Mouse (Mus musculus) thymus, adult 2 months (tissue): ENCODE results near the gene Pdgfd. TPM values are rescaled to one million over a fixed set of nuclear protein-coding genes. Genes with fewer than 3 reads are reported as not detected.

Experiments
- DNase-seq: peaks from one replicate; pipeline ENCODE4 v3.0.0; 2021
- H3K27ac ChIP-seq: fragments of 200-500 bp; 2 replicates; pipeline ENCODE4 v1.5.1; 2012; ENCODE audit warnings: low read length, control low read depth; ENCODE audit not compliant: control insufficient read depth, insufficient read depth
- H3K27me3 ChIP-seq: fragments of 200-500 bp; 2 replicates; pipeline ENCODE4 v1.6.1; 2012; ENCODE audit warnings: mild to moderate bottlenecking, low read length, moderate library complexity, mixed read lengths; ENCODE audit not compliant: control insufficient read depth, insufficient read depth
- H3K36me3 ChIP-seq: fragments of 200-500 bp; 2 replicates; pipeline ENCODE4 v1.6.1; 2012; ENCODE audit warnings: mild to moderate bottlenecking, low read length, moderate library complexity; ENCODE audit not compliant: control insufficient read depth, insufficient read depth
- H3K4me1 ChIP-seq: fragments of 200-500 bp; replicated peaks from 2 replicates; pipeline ENCODE4 v1.6.1; 2012; ENCODE audit warnings: low read length; ENCODE audit not compliant: control insufficient read depth, insufficient read depth
- H3K4me3 ChIP-seq: fragments of 200-500 bp; 2 replicates; pipeline ENCODE4 v1.5.1; 2012; ENCODE audit warnings: mild to moderate bottlenecking, low read length, control low read depth, moderate library complexity; ENCODE audit not compliant: control insufficient read depth, insufficient read depth
- CTCF ChIP-seq: fragments of 200-500 bp; IDR thresholded peaks from 2 replicates; pipeline ENCODE4 v1.5.1; 2012; ENCODE audit warnings: mild to moderate bottlenecking, control low read depth, low read length, moderate library complexity, borderline replicate concordance; ENCODE audit not compliant: control insufficient read depth, poor library complexity, insufficient read depth; ENCODE audit errors: extremely low read depth
- POLR2A ChIP-seq: fragments of 200-500 bp; IDR thresholded peaks from 2 replicates; pipeline ENCODE4 v1.6.1; 2012; ENCODE audit warnings: mild to moderate bottlenecking, low read length, control low read depth, moderate library complexity; ENCODE audit not compliant: control insufficient read depth, poor library complexity, insufficient read depth; ENCODE audit errors: extremely low read depth
- WGBS: fragments of 180-500 bp; shearing (Covaris S2); methylation state at CpG from one replicate; pipeline ENCODE4 v1.1.7; 2018; 5-methylcytosine and 5-hydroxymethylcytosine counted together
- polyA plus RNA-seq: library from polyadenylated mRNA; depleted of rRNA; stranded (reverse); fragments of >200 nt; gene quantifications from 2 replicates; pipeline ENCODE4 v1.2.3, GENCODE M21; 2012

Gene Pdgfd
- polyA plus RNA-seq, 1 experiment, result 0.97 TPM

DNA sequence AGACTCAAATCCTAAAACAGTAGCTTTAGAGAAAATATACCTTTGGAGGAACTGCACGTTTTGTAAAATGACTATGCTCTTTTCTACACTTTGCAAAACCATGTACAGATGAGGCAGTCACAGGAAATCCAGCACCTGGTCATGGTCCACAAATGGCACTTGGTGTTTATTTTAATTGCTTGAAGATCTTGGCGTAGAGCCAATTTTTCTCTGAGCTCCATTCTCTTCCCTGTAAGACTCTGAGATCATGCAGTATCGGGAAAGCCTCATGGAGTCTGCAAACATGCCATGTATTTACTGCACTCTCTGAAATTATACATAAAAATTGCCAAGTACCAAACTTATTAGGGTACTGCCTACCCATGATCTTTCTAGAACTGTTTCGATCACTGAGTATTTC lies 176.5 kb downstream of the Pdgfd start:
- no peak for DNase-seq
- no peak overlapping the region for H3K27ac ChIP-seq
- H3K4me1 ChIP-seq, result no peaks in the 10 kb centered on the region
- H3K36me3 ChIP-seq, result no peaks in the 10 kb centered on the region
- H3K4me3 ChIP-seq, result no peak overlapping the region
- no peaks in the 10 kb centered on the region for H3K27me3 ChIP-seq
- TF ChIP-seq CTCF (no peak), POLR2A (no peak)
- whole genome bisulfite sequencing, result 66% methylated on average over 4 of the region's 4 CpGs

DNA sequence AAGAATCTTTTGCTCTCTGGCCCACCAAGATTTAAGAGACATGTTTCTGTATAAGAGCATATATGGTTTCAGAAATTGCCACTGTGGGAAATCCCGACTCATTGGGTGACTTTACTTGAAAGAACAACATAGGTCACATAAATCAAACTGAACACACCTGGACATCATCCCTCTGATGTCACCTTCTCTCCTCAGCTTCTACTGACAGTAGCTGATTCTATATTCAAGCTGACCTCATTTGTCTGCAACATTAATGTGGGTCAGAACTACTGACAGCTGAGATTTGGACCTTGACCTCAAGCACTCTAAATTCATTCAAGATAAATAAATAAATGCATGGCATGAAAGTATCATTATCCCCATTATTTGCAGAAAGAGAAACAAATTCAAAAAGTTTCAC lies 177.0 kb downstream of the Pdgfd start:
- Histone ChIP-seq H3K4me3 (no peak overlapping the region), H3K27me3 (no peaks in the 10 kb centered on the region), H3K4me1 (no peaks in the 10 kb centered on the region), H3K27ac (no peak overlapping the region), H3K36me3 (no peaks in the 10 kb centered on the region)
- DNase-seq, result no peak
- TF ChIP-seq POLR2A, result no peak
- no peak for TF ChIP-seq CTCF
- 86% methylated on average over 1 of the region's 1 CpGs for WGBS

DNA sequence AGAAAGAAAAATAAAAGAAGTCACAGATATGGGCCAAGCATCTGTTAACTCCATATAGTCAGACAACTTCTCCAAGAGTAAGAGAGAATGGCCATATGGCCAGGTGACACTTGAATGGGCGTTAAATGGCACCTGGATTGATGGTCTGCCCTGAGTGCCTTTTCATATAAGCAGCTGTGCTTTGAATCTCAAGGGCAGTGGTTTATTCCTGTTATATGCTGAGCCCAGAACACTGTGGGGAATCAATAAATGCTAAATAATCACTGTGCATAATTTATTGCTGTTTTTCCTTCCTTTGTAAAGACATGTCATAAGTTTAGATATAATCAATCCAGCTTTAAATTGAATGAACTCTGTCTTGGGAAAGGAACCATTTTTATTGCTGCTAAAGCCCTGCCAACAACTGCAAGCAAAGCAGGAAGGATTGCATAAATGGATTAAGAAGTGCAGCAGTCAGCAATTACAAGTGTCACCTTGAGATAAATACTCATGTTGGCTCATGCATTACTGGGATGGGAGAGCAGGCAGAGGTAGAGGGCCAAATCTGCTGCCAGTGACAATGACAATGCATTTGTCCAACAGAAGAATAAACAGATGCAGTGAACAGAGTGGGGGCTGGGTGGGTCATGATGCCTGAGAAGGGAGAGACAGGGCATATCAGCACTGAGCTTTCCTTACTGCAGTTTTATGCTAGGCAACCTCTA lies 185.0 kb downstream of the Pdgfd start:
- Histone ChIP-seq H3K4me3 (no peak overlapping the region), H3K36me3 (no peaks in the 10 kb centered on the region), H3K27me3 (no peaks in the 10 kb centered on the region), H3K27ac (no peak overlapping the region), H3K4me1 (no peaks in the 10 kb centered on the region)
- TF ChIP-seq CTCF, result no peak
- no peak for TF ChIP-seq POLR2A
- WGBS, result 78% methylated on average over 1 of the region's 1 CpGs
- DNase-seq, result no peak

DNA sequence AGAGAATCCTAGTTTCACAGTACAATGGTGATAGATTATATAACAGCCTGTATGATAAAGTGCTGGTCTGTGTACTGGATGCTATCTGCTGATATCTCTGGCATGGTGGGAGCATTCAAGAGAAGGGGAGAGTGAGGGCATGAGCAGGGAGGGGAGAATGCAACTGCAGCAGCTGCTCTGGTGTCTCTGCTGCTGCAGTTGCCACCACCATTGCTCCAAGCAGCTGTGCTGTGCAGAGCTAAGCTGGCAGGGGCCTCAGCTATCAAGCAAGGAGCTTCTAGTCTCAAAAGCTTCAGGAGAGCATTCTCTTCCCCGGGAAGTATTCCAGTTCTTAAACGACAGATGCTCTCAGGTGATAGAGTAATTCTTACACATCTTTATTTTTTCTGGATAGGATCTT lies 192.4 kb downstream of the Pdgfd start:
- Histone ChIP-seq H3K27me3 (no peaks in the 10 kb centered on the region), H3K27ac (no peak overlapping the region), H3K4me1 (no peaks in the 10 kb centered on the region), H3K4me3 (no peak overlapping the region), H3K36me3 (no peaks in the 10 kb centered on the region)
- no peak for DNase-seq
- no peak for TF ChIP-seq POLR2A
- TF ChIP-seq CTCF, result no peak
- WGBS, result 91% methylated on average over 2 of the region's 2 CpGs

DNA sequence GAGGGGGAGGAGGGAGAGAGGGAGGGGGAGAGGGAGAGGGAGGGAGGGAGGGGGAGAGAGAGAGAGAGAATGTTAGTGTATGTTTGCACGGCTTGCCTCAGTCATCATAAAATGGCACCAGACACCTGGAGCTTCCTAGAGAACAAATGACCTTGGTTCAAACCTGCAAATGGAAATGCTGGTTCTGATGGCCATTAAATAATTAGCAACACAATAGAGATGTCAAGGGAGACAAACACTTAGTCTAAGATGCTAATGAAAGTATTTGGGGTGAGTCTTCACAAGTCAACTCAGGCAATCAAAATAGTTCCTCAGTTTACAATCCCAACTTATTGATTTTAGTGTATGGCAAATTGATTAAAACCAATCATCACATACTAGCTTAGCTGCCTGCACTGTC lies 198.2 kb downstream of the Pdgfd start:
- no peak for TF ChIP-seq POLR2A
- TF ChIP-seq CTCF, result no peak
- no peak for DNase-seq
- 100% methylated on average over 1 of the region's 1 CpGs for WGBS
- no peaks in the 10 kb centered on the region for H3K27me3 ChIP-seq
- H3K4me3 ChIP-seq, result no peak overlapping the region
- H3K4me1 ChIP-seq, result no peaks in the 10 kb centered on the region
- H3K27ac ChIP-seq, result no peak overlapping the region
- no peaks in the 10 kb centered on the region for H3K36me3 ChIP-seq

DNA sequence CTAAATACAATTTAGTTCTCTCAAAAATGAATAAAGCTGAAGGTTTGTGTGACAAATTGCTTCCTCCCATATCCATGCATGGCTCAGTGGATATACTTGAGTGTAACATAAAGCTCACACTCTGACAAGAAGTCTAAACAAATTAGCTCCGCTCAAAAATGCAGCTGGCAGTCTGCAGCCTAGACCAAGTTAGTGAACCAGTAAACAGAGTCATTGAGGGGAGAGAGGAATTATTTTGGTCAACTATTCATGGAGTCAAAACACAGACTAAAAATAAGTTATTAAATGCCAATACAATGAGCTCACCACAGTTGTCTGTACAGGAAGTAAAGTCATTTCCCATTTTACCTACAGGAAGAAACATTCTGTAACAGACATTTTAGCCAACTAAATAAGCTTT lies 233.4 kb downstream of the Pdgfd start:
- WGBS, result 29% methylated on average over 1 of the region's 1 CpGs
- TF ChIP-seq CTCF (no peak), POLR2A (no peak)
- H3K27ac ChIP-seq, result no peak overlapping the region
- DNase-seq, result no peak
- H3K36me3 ChIP-seq, result no peaks in the 10 kb centered on the region
- H3K4me1 ChIP-seq, result no peaks in the 10 kb centered on the region
- H3K27me3 ChIP-seq, result no peaks in the 10 kb centered on the region
- H3K4me3 ChIP-seq, result no peak overlapping the region

DNA sequence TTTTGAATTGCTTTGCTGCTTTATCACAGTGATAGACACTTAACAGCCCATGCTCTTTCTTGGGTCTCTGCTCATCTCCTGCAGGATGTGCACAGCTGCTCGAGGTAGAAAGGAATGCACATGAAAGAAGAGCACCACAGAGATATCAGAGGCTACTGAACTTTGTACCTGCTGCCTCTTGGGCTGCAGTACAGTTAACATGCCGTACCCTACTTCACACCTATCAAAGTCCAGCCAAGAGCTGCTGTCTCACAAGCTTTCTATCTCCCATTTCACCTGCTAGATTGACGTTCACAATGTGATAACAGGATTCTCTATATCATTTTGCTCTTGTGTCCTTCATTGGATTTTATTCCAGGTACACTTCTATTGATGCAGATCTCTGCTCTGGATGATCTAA lies 238.2 kb downstream of the Pdgfd start:
- H3K27ac ChIP-seq, result no peak overlapping the region
- no peaks in the 10 kb centered on the region for H3K27me3 ChIP-seq
- DNase-seq, result no peak
- no peaks in the 10 kb centered on the region for H3K4me1 ChIP-seq
- no peaks in the 10 kb centered on the region for H3K36me3 ChIP-seq
- no peak overlapping the region for H3K4me3 ChIP-seq
- TF ChIP-seq CTCF, result no peak
- no peak for TF ChIP-seq POLR2A
- WGBS, result 83% methylated on average over 3 of the region's 3 CpGs
